Mouse (Mus musculus) heart, postnatal 0 days (tissue): ENCODE results near the gene Isyna1. TPM values are rescaled to one million over a fixed set of nuclear protein-coding genes. Genes with fewer than 3 reads are reported as not detected.

ENCODE experiments used
- ATAC-seq: fragments of 200-750 bp; cut with Nextera tagmentation; 2 replicates; pipeline ENCODE4 v1.8.0; 2017; ENCODE audit warnings: low read depth, moderate number of reproducible peaks, moderate library complexity; ENCODE audit not compliant: insufficient read depth
- DNase-seq: peaks from one replicate; pipeline ENCODE4 v3.0.0-alpha.2; 2016; ENCODE audit warnings: low spot score
- H3K27ac ChIP-seq: fragments of 300-500 bp; sonication (generic); 2 replicates; pipeline ENCODE4 v1.5.1; 2014; ENCODE audit warnings: low read depth, mild to moderate bottlenecking
- H3K27me3 ChIP-seq: fragments of 300-500 bp; sonication (generic); 2 replicates; pipeline ENCODE4 v1.6.1; 2014; ENCODE audit warnings: low read length, mixed read lengths; ENCODE audit not compliant: control insufficient read depth, insufficient read depth
- H3K36me3 ChIP-seq: fragments of 300-500 bp; sonication (generic); replicated peaks from 2 replicates; pipeline ENCODE4 v1.6.1; 2014; ENCODE audit warnings: low read length, mixed read lengths; ENCODE audit not compliant: control insufficient read depth, insufficient read depth
- H3K4me1 ChIP-seq: fragments of 300-500 bp; sonication (generic); 2 replicates; pipeline ENCODE4 v1.6.1; 2014; ENCODE audit warnings: antibody characterized with exemption; ENCODE audit not compliant: control insufficient read depth, insufficient read depth
- H3K4me2 ChIP-seq: fragments of 300-500 bp; sonication (generic); 2 replicates; pipeline ENCODE4 v1.6.1; 2014; ENCODE audit warnings: low read depth, mild to moderate bottlenecking, low read length, moderate library complexity
- H3K4me3 ChIP-seq: fragments of 300-500 bp; sonication (generic); 2 replicates; pipeline ENCODE4 v1.5.1; 2014; ENCODE audit warnings: low read depth, low read length
- H3K9ac ChIP-seq: fragments of 300-500 bp; sonication (generic); replicated peaks from 2 replicates; pipeline ENCODE4 v1.6.1; 2014; ENCODE audit warnings: low read depth, low read length, mixed read lengths
- H3K9me3 ChIP-seq: fragments of 300-500 bp; sonication (generic); replicated peaks from 2 replicates; pipeline ENCODE4 v1.6.1; 2016; ENCODE audit warnings: low read length; ENCODE audit not compliant: control insufficient read depth
- CTCF ChIP-seq: IDR thresholded peaks from 2 replicates; pipeline ENCODE4 v1.5.1; 2016; ENCODE audit warnings: antibody characterized with exemption, control low read depth, low read depth
- EP300 ChIP-seq: IDR thresholded peaks from 2 replicates; pipeline ENCODE4 v1.6.1; 2016; ENCODE audit warnings: antibody characterized with exemption, low read depth
- WGBS: fragments of 180-500 bp; shearing (Covaris S2); extraction: QIAGEN DNeasy Blood & Tissue Kit; methylation state at CpG from one replicate; pipeline ENCODE4 v1.1.7; 2014; 5-methylcytosine and 5-hydroxymethylcytosine counted together
- polyA plus RNA-seq: library from polyadenylated mRNA; unstranded; fragments of >200 nt; fragmentation: Nextera tagmentation; extraction: Ambion mirVana; gene quantifications from 2 replicates; pipeline ENCODE4 v1.2.1, GENCODE M21; 2015
- total RNA-seq: library from RNA; depleted of rRNA; stranded (reverse); fragments of >200 nt; gene quantifications from 2 replicates; pipeline ENCODE4 v1.2.3, GENCODE M21; 2014; ENCODE audit warnings: low replicate concordance

Isyna1 gene
- total and polyA plus RNA-seq, 2 experiments from 2014 or later, result 53.3 to 111 TPM

GRCm38 (mm10) chr8:70615281-70615680 is 21.1 kb downstream of the Isyna1 start:
- no peak overlapping the region for H3K4me2 ChIP-seq
- WGBS, result 84% methylated on average over 8 of the region's 8 CpGs
- H3K4me1 ChIP-seq, result no peaks in the 10 kb centered on the region
- TF ChIP-seq CTCF (no peak), EP300 (no peak)
- ATAC-seq, result no peak
- H3K27me3 ChIP-seq, result no peaks in the 10 kb centered on the region
- H3K9me3 ChIP-seq, result no peaks in the 10 kb centered on the region
- H3K9ac ChIP-seq, result no peak overlapping the region
- H3K4me3 ChIP-seq, result no peak overlapping the region
- no peak for DNase-seq
- no peak overlapping the region for H3K27ac ChIP-seq
- H3K36me3 ChIP-seq, result no peaks in the 10 kb centered on the region

DNA sequence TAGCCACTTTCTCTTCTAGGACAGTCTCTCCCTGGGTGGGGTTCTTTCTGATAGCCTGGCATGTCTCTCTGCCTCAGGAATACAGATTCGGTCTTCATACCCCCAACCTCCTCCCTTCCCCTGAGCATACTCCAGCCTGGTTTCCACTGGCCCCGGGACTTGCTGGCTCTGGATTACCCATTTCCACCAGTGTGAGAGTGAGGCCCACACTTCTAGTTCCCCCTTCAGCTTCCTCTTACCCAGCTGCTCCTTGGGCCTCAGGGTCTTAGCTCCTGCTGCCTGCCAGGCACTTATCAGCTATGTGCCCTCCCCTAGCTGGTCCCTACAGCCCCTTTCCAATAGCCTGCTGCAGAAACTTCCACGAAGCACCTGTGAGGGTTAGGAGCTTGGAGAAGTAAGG is 21.7 kb downstream of the Isyna1 start, which contains the start of gene Lrrc25:
Gene Lrrc25 (plus strand): TSS at position 262 of the 400 bp plus-strand sequence.
- ATAC-seq, result no peak
- no peak within 1 kb of the TSS for H3K4me3 ChIP-seq
- H3K27ac ChIP-seq, result no peak within 1 kb of the TSS
- no peaks in the 10 kb centered on the region for H3K9me3 ChIP-seq
- WGBS, result 73% methylated on average over 3 of the region's 3 CpGs
- no peaks in the 10 kb centered on the region for H3K36me3 ChIP-seq
- no peaks in the 10 kb centered on the region for H3K27me3 ChIP-seq
- no peak within 1 kb of the TSS for H3K9ac ChIP-seq
- TF ChIP-seq CTCF (no peak), EP300 (no peak)
- H3K4me1 ChIP-seq, result no peaks in the 10 kb centered on the region
- H3K4me2 ChIP-seq, result no peak within 1 kb of the TSS
- no peak for DNase-seq

GRCm38 (mm10) chr8:70616645-70617044 is 22.5 kb downstream of the Isyna1 start:
- Histone ChIP-seq H3K27me3 (0 out of 2 replicates have a peak, but pooled peaks cover 3% of the 10 kb centered on the region), H3K4me2 (no peak overlapping the region), H3K4me1 (no peaks in the 10 kb centered on the region), H3K4me3 (no peak overlapping the region), H3K9ac (no peak overlapping the region), H3K9me3 (no peaks in the 10 kb centered on the region), H3K36me3 (no peaks in the 10 kb centered on the region), H3K27ac (no peak overlapping the region)
- no peak for TF ChIP-seq CTCF
- no peak for TF ChIP-seq EP300
- ATAC-seq, result no peak
- no peak for DNase-seq
- WGBS, result 47% methylated on average over 11 of the region's 11 CpGs

DNA sequence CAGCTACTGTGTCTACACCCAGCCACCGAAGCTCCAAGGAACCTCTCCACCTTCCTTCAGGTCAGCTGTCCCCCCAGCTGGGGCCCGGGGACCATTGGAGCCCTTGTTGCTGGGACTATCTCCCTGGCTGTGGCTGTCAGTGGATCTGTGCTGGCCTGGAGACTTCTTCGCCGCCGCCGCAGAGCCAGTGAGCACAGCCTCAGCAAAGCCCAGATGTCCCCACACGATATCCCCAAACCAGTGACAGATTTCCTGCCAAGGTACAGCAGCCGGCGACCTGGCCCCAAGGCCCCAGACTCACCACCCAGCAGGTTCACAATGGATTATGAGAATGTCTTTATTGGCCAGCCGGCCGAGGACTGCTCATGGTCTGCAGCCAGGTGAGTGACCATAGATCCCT is 23.8 kb downstream of the Isyna1 start:
- no peaks in the 10 kb centered on the region for H3K36me3 ChIP-seq
- H3K4me2 ChIP-seq, result no peak overlapping the region
- no peak for ATAC-seq
- H3K9ac ChIP-seq, result no peak overlapping the region
- no peak overlapping the region for H3K4me3 ChIP-seq
- H3K4me1 ChIP-seq, result no peaks in the 10 kb centered on the region
- TF ChIP-seq CTCF (no peak), EP300 (no peak)
- no peak for DNase-seq
- WGBS, result 76% methylated on average over 11 of the region's 11 CpGs
- no peak overlapping the region for H3K27ac ChIP-seq
- H3K27me3 ChIP-seq, result 0 out of 2 replicates have a peak, but pooled peaks cover 4% of the 10 kb centered on the region
- no peaks in the 10 kb centered on the region for H3K9me3 ChIP-seq

DNA sequence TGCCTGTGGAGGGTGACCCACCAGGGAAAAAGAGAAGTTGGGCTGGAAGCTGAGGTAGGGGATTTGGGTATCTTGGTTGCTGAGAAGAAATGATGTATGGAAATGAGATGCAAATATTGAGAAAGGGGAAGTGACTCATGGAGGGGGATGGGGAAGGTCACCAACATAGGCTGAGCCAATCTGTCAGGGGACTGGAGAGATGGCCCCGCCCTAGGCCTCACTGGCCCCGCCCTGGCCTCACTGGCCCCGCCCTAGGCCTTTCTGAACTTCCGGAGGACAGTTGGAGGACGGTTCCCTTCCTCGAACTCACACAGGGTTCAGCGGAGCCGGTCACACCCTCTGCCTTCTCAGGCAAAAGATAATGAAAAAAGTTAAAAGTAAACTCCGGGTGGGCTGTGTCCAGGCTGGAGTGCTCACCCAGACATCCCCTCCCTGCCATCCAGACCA is 24.7 kb downstream of the Isyna1 start:
- H3K9ac ChIP-seq, result no peak overlapping the region
- no peak overlapping the region for H3K4me3 ChIP-seq
- DNase-seq (no peak), ATAC-seq (peak; percentile 70)
- TF ChIP-seq CTCF (no peak), EP300 (no peak)
- H3K4me2 ChIP-seq, result no peak overlapping the region
- H3K36me3 ChIP-seq, result no peaks in the 10 kb centered on the region
- no peaks in the 10 kb centered on the region for H3K9me3 ChIP-seq
- 38% methylated on average over 9 of the region's 9 CpGs for WGBS
- 0 out of 2 replicates have a peak, but pooled peaks cover 4% of the 10 kb centered on the region for H3K27me3 ChIP-seq
- H3K27ac ChIP-seq, result no peak overlapping the region
- H3K4me1 ChIP-seq, result no peaks in the 10 kb centered on the region

DNA sequence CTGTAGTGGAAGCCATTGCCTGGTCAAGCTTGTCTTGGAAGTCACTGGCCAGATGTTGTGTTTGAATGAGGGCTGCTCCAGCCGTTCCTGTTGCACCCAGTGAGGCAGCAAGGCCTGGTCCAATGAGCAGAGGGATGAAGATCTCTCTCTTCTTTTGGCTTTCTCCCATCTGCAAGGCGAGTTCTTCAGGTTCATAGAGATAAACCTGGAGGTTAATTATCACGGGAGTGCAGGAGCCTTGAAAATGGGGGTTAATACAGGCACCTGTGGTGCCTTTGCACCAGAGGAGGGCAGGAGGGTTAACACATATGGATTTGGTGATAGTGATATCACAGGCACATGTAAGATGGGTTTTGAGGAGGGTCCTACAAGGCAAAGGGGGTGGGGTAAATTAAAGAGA is 28.0 kb downstream of the Isyna1 start:
- H3K4me1 ChIP-seq, result no peaks in the 10 kb centered on the region
- no peaks in the 10 kb centered on the region for H3K9me3 ChIP-seq
- DNase-seq, result no peak
- H3K4me3 ChIP-seq, result no peak overlapping the region
- H3K4me2 ChIP-seq, result no peak overlapping the region
- no peaks in the 10 kb centered on the region for H3K36me3 ChIP-seq
- WGBS, result 37% methylated on average over 3 of the region's 3 CpGs
- no peak for ATAC-seq
- H3K9ac ChIP-seq, result no peak overlapping the region
- no peak overlapping the region for H3K27ac ChIP-seq
- 0 out of 2 replicates have a peak, but pooled peaks cover 4% of the 10 kb centered on the region for H3K27me3 ChIP-seq
- TF ChIP-seq CTCF, result no peak
- no peak for TF ChIP-seq EP300
